Mouse (Mus musculus) G1E (cell line): ENCODE data around the gene Gm15085. TPM values are rescaled to one million over a fixed set of nuclear protein-coding genes. Genes with fewer than 3 reads are reported as not detected.
"Not testable (repeated sequence)": the region's sequence is repeated elsewhere in the genome, so short reads cannot be mapped to it uniquely, and the experiment has no call there.

Experiments
- ATAC-seq: 2 replicates; pipeline ENCODE4 v1.8.0; 2016; ENCODE audit warnings: mild to moderate bottlenecking; ENCODE audit not compliant: insufficient number of reproducible peaks, poor library complexity, low FRiP score, severe bottlenecking; ENCODE audit errors: extremely low read depth
- DNase-seq: peaks from one replicate; pipeline ENCODE4 v3.0.0; 2012; ENCODE audit warnings: low spot score
- H3K27me3 ChIP-seq: 2 replicates; pipeline ENCODE4 v1.6.1; 2012; ENCODE audit warnings: mild to moderate bottlenecking, low read length, inconsistent platforms; ENCODE audit not compliant: insufficient read depth
- H3K36me3 ChIP-seq: replicated peaks from 2 replicates; pipeline ENCODE3; 2012; ENCODE audit warnings: mild to moderate bottlenecking, inconsistent platforms
- H3K4me1 ChIP-seq: 2 replicates; pipeline ENCODE4 v1.6.1; 2012; ENCODE audit warnings: low read depth, low read length, inconsistent platforms, mixed read lengths; ENCODE audit not compliant: insufficient read depth
- H3K4me3 ChIP-seq: 2 replicates; pipeline ENCODE4 v1.5.1; 2012; ENCODE audit warnings: low read depth, mild to moderate bottlenecking, inconsistent platforms, low read length, moderate library complexity, mixed read lengths
- H3K9me3 ChIP-seq: replicated peaks from 2 replicates; pipeline ENCODE4 v1.6.1; 2012; ENCODE audit warnings: inconsistent platforms
- polyA plus RNA-seq: library from polyadenylated mRNA; stranded (reverse); fragments of >175 nt; gene quantifications from 2 replicates; pipeline ENCODE4 v1.2.3, GENCODE M21; 2012
- total RNA-seq, 2 experiments: library from RNA; stranded (forward) in 1 of 2; stranded (reverse) in 1 of 2; fragments of 200-1000 nt in 1 of 2; fragments of >200 nt in 1 of 2; fragmentation: Nextera tagmentation in 1 of 2; gene quantifications; 2 replicates each; pipeline ENCODE4 v1.2.3; 2014 to 2017

Gene Gm15085
- total RNA-seq (2014; fragmentation: Nextera tagmentation) (not detected in 2 replicates), total RNA-seq (2017) (not detected in 2 replicates), polyA plus RNA-seq (not detected in 2 replicates)

DNA sequence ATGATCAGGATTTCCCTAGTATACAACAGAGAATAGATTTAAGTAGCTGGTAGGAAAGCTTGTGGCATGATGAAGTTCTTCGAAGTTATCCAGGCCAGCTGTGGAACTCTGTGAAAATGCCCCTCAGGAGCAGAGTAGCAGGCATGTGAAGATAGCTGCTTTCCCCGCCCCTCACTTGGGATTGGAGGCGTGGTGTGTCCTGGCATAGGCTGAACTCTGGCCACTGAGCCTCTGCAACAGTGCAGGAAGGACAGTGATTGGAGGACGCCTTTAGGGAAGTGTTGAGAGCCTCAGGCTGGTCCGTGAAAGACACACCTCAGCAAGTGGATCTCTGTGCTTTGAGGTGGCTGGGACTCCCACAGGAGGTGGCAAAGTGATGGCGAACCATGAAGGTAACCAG, at the start of gene Gm15085:
TSS of gene Gm15085 (plus strand) at position 301 of the 400 bp plus-strand sequence.
- not testable (repeated sequence) for H3K27me3 ChIP-seq, ATAC-seq, H3K4me1 ChIP-seq, DNase-seq, H3K9me3 ChIP-seq, H3K36me3 ChIP-seq, H3K4me3 ChIP-seq

Other genes with a start within 250 kb of the Gm15085 start
- gene Gm15093, start 175.2 kb upstream of the Gm15085 start, total RNA-seq (2014; fragmentation: Nextera tagmentation) = not detected in 2 replicates
- gene Gm15093, start 175.2 kb upstream of the Gm15085 start, total RNA-seq (2017) = 0.16 TPM in 1 of 2 replicates, not detected in the other
- gene Gm15093, start 175.2 kb upstream of the Gm15085 start, polyA plus RNA-seq = not detected in 2 replicates
- gene Gm10439, start 147.0 kb downstream of the Gm15085 start, total RNA-seq (2014; fragmentation: Nextera tagmentation) = not detected in 2 replicates
- gene Gm10439, start 147.0 kb downstream of the Gm15085 start, total RNA-seq (2017) = not detected in 2 replicates
- gene Gm10439, start 147.0 kb downstream of the Gm15085 start, polyA plus RNA-seq = not detected in 2 replicates